Mouse (Mus musculus) spleen, adult 18-20 months (tissue): Measurements from ENCODE around the gene St6gal1.

ENCODE experiments used
- DNase-seq, 2 experiments: peaks; one replicate each; pipeline ENCODE4 v3.0.0; 2022; ENCODE audit warnings: mixed read lengths in 2 of 2

The St6gal1 gene

DNA sequence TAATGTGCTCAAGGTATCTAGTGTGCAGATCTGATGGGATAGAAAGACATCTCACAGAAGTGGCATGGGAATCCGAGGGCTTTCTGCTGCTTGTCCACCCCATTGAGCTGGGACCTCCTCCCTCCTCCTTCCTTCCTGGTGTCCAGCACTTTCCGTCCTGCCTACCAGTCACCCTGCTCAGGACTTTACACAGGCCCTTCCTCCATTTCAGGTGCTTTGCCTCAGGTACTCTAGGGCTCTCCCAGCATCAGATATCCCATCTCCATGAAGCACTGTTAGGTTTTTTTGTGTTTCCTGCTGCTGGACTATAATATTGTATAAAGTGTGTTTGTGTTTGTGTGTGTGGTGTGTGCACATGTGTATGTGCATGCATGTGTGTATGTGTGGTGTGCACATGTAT is 51.1 kb downstream of the St6gal1 start:
- DNase-seq = no peak

DNA sequence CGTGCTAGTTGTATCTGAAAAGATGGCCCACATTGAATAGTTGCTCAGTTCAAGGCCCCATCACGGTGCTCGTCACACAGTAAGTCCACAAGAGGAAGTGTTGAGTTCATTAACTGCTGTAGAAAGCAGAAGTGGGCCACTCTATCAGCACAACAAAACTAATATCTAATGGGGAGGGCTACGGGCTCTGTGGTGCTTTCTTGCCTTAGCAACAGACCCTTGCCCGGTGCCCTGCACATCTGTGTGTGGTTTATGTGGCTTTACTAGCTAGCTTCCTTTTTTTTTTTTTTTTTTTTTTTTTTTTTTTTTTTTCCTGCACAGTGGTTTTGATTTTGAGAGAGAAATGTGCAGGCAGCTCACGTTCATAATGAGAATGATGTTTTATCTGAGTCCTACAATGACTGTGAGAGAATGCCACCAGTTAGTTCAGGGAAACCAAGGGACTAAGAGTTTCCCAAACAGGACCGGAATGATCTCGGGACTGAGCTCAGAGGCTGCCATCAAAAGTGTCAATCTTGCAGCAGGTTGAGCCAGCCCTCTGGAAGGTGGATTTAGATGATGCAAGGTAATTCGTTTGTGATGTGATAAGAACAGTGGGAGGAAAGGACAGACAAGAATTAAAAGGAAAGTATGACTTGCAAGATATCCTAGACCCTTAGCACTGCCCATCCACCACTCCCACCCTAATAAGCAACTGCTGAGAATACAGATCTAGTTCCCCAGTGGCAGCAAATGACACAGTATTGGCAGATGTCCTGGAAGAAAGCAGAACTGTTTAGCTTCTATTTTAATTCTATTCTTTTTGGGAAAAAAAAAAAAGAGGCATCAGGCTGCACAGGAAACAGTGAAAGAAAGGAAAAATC is 55.6 kb downstream of the St6gal1 start:
- DNase-seq = peak; percentile 56 to 66

DNA sequence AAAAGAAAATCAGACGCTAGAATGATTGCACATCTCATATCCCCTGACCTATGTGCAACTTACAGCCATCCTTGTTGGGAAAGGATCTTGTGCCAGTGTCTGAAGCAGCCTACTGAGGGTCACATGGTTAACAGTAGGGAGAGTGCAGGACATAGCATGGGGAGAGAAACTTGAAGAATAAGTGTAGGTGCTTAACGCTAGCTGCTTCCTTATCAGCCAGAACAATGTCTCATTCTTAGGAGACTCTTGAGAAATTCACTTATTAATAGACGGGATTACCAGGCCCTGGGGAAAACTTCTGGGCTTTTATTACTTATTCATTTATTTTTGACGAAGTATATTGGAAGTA is 56.2 kb downstream of the St6gal1 start:
- no peak for DNase-seq

DNA sequence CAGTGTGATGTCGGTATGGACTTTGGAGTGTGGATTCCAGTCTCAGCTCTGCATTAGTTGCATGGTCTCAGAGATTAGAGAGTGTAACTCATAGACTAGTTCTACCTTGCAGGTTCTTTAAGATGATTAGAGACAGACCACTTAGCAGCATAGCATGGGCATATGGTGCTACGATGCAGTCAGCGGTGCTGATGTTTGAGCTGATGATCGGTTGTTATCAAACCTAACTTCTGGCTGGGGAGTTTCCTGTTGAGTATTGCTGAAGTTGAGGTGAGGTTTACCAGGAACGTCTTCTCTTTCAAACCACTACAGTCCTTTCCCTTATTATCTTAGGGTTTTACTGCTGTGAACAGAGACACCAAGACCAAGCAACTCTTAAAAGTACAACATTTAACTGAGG is 57.7 kb downstream of the St6gal1 start:
- DNase-seq = no peak

DNA sequence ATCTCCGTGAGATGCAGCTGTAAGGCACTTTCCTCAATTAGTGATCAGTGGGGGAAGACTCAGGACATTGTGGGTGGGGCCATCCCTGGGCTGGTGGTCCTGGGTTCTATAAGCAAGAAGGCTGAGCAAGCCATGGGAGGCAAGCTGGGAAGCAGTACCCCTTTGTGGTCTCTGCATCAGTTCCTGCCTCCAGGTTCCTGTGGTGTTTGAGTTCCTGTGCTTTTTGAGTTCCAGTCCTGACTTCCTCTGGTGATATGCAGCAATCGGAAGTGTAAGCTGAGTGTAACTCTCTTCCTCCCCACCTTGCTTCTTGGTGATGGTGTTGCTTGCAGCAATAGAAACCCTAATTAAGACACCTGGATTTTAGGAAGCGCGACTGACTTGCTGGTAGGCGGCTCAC is 58.4 kb downstream of the St6gal1 start:
- no peak for DNase-seq

DNA sequence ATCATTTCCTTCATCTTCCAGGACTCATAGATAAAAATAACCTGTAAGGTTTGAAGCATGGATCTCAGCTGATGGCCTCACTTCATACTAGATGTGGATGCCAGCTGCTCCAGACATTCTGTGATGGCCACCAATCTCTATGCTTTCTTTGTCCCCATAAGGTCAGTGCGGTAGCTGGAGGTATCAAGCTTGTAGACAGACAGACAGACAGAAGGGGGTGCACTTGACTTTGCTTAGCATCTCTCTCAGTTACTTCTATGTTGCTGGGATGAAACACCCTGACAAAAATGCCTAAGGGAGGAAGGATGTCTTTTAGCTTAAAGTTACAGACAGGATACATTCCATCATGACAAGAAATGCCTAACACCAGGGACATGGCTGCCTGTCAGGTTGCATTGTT is 59.1 kb downstream of the St6gal1 start:
- no peak for DNase-seq

DNA sequence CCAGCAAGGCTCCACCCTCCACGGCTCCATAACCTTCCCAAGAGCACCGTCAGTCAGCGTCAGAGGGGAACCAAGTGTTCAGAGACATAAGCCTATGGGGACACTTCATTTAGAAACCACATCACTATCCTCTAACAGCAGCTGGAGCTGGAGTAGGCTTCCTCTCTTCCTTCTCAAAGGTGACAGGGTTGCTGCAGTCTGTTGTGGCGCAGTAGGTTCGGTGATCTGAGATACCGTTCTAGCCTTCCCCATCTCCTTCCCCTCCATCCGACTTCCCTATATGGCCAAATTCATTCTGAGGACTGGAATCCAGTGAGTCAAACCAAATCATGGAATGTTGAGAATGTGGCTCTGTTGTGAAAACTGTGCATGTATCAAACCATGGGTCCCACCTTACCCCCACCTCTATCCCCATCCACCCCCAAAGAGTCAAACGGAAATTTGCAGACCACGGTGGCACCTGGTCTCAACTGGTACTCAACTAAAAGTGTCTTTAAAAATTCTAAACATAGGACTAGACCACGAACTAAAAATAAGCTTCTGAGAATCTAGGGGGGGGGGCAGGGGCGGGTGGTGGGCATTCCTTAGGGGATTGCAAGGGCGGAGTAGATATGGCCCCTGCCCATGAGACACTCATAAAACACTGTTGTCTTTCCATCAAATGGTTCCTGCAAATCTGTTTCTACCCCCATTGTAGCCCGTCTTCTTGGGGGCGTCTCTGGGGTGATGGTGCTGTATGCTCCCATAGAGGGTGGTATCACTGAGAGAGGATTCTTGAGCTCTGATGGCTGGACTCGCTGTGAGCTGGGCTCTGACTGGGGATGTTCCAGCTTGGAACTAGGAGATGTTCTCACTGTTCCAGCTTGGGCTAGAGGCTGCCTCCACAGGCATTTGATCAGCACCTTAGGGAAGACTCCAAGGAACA is 60.2 kb downstream of the St6gal1 start:
- DNase-seq = no peak

DNA sequence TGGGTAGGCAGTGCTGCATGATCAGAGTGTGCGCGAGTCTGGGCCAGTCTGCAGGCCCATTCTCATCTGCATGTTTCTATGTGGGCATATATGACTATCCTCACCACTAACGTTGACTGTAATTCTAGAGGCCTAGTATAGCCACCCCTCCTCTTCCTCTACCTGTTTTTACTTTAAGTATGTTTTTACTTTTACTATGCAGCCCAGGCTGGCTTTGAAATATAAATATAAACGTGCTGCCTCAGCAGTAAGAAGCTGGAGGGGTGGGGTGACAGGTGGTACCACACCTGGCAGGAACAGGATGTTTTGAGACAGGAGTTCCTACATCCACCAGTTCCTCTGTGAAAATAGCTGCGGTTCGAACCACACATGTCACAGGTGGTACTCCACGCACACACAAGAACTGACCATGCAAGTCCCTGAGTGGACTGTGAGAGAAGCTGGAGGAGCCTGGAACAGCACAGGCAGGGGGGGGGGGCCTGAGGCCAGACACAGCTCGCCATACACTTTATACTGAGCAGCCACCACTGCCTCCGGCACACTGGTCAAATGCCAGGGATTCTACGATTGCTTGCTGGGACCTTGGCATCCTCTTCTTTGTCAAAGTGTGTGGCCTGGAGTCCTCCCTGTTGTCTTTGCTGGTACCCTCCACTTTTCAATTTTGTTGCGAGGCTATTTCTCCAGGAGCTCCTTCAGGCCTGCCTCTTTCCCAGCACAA is 62.0 kb downstream of the St6gal1 start:
- peak in 1 of 2 experiments; percentile 60 for DNase-seq

DNA sequence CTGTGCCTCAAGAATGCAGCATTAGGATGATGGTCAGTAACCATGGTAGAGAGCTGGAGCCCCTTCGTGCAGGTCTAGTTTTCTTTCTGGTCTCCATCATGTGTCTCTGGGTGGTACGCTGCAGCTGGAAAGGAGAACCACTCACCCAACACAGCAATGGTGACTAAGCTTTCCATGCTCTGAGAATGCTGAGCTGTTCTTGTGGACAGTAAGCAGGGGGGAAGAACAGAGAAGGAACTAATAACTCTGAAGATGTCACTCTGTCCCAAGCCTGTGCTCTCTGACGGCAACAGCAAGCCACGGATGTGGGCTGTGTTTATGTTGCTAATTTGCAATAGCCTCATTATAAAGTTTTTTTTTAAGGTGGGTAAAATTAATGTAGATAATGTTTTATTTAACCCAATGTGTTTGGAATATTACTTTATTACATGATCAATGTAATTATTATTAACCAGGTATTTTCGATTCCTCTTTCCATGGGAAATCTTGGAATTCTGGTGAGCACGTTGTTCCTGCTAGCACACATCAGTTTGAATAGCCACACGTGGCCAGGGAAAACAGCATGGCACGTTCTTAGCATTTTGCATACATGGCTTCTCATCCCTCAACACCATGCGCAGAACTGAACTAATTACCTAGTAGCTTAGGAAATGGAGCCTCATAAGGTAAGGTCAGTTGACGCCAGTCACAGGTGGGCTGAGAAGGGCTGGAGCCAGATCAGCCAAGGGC is 62.9 kb downstream of the St6gal1 start:
- DNase-seq = no peak

DNA sequence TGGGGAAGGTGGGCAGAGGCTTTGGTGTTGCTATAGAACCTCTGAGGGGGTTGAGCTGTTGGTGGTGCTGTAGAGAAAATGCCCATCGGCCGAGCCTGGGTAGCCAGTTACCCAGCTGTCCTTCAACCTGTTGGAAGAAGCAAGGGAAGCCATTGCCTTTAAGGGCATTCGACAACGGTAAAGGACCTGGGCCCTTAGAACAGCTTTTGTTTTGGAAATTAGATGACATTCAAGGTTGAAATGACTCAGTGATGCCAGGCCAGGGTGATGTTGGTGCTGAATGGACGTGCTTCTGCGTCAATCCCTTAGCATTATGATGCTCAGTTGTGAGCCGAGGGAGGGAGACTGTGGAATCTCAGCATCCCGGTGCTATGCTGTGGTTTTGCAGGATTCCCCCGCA is 63.6 kb downstream of the St6gal1 start:
- DNase-seq = no peak

DNA sequence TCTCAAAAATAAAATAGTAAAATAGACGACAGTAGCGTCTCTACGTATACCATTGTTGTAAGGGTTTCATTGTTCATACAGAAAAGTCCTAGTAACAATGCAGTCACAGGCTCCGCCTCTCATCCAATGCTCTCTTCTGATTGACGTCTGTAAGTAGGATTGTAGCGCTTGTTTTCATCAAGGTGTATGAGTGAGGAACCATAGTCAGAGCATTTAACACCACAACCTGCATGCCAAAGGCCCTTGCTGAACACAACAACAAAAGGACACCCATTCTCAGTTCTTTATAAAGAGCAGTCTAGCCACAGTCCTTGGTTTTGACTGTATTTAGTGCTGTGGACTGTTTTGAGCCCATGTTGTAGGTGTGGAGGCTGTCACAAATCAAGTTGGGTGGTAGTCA is 64.9 kb downstream of the St6gal1 start:
- no peak for DNase-seq

DNA sequence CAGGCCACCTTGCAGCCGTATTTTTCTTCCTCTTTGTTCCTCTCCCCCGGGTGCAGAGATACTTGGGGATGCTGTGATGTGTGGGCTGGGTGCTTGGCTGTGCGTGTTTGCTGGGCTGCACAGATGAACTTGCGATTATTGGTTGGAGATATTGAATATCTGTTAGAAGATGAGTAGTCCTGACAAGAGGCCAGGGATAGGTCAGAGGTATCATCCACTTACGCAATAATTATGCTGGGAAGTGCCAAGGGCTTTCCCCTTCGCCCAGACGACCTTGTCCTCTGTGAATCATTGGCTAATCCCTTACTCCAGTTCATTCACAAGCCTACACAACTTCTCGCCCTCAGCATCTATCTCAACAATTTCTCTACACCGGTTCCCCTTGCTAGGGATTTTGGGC is 65.6 kb downstream of the St6gal1 start:
- no peak for DNase-seq

DNA sequence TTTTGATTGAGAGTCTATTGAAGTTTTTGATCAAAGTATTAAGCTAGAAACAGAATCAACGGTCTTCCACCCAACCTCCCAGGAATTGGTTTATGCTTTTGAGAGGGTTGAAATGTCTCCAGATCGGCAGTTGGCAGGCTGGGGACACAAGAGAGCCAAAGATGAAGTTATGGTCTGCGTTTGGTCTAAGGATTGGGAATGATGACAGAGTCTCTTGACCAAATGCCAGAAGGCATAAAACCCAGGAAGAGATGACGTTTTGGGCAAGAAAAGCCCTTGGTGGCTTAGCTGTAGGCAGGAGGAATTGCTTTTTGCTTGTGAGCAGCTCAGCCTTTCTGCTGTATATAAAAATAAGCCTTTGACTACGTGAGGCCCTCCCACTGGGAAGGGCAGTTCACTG is 67.0 kb downstream of the St6gal1 start:
- no peak for DNase-seq

DNA sequence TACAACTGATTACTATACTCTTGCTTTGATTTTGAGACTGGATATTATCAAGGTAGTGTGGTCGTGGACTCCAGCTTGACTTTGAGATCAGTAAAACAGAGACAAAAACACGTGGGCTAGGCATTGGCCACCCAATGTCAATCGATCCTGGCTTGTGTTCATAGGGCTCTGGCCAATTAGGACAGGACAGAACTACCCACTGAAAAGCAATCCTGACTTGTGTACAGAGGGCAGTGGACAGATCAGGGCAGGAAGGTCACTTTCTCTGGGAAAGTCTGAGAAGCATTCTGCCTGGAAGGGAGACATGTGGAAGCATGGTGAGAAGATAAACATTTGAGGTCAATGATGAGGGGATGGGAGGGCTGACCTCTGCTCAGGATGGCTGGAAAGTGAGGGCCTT is 69.7 kb downstream of the St6gal1 start:
- no peak for DNase-seq

DNA sequence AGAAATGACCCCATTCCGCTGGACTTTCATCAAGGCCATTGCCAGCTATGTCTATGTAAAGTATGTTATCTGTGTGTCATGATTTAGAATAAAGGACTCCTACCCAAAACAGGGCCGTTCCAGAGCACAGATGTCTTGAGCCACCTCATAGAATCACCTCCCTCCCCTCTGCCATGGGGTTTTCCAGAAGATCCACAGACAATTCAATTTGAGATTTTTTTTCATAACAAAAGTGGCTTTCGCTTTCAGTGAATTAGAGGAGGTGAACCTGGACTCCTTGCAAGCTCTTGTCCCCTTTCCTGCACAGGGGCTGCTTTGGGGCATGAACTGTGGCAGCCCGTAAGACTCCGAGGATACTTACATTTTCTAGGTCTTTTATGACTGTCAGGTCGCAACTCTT is 70.2 kb downstream of the St6gal1 start:
- no peak for DNase-seq

DNA sequence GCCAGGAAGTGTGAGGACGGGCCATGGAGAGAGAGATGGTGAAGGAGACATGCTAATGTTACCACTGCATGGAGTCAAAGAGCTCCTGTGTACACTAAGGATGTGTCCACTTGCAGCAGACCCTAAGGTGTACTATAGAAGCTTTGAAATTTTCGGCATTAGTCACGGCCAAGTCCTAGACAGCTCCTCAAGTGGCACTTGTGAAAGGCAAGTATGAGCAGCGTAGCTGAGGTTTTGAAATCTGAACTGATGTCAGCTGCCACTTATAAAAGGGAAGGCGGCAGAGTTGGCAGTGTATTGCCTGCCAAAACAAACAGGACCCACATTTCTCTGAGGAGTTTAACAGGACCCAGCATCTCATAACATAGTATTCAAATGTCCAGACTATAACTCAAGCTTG is 71.2 kb downstream of the St6gal1 start:
- DNase-seq = no peak

DNA sequence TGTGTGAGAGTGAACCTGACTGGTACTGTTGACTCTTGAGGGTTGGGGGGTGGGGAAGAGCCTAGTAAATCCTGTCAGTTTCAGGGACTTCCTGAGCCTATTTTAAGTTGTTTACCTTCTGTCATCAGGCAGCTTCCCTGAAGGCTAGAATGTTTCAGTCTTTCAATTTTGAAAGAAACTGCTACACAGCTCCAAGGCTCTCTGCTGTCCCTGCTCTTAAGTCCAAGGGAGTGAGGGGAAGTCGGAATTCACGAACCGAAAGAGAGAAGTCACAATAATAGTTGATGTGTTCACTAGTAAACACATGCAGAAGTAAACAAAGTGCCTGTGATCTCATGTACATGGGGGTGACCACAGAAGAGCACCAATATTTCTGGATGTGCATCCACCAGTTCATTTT is 72.2 kb downstream of the St6gal1 start:
- no peak for DNase-seq

DNA sequence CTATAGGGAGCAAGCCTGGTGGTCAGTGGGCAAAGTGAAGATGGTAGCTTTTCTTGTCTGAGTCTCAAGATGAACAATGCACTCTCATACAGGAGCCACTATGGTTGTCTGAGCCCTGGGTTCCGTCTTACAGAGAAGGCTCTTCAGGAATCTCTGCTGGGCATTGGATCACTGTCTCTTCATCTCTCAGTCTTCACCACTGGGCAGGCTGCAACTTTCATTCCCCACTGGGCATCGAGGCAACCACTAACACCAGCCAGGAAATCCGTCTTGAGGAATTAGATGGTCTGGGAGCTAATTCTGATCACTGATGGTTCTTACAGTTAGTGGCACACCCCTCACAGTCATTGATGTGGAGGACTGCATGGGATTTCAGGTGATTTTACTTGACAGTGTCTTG is 73.9 kb downstream of the St6gal1 start:
- no peak for DNase-seq

DNA sequence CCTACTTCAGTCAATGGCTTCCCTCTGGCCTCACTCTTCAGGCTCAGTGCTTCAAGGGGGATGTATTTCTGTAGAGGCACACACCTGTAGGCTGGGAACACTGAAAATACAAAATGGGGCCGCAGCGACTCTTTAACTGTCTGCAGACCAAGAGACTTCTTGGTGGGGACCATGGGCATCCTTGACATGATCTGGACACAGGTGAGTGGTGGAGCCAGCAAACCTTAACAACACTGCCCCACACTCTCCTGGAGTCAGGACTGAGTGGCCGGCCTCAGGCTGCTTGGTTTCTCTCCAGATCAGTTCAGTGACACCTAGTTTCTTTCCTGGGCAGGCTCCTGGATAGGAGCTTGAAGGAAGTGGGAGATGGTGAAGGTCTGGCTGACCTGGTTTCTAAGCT is 74.4 kb downstream of the St6gal1 start:
- no peak for DNase-seq

DNA sequence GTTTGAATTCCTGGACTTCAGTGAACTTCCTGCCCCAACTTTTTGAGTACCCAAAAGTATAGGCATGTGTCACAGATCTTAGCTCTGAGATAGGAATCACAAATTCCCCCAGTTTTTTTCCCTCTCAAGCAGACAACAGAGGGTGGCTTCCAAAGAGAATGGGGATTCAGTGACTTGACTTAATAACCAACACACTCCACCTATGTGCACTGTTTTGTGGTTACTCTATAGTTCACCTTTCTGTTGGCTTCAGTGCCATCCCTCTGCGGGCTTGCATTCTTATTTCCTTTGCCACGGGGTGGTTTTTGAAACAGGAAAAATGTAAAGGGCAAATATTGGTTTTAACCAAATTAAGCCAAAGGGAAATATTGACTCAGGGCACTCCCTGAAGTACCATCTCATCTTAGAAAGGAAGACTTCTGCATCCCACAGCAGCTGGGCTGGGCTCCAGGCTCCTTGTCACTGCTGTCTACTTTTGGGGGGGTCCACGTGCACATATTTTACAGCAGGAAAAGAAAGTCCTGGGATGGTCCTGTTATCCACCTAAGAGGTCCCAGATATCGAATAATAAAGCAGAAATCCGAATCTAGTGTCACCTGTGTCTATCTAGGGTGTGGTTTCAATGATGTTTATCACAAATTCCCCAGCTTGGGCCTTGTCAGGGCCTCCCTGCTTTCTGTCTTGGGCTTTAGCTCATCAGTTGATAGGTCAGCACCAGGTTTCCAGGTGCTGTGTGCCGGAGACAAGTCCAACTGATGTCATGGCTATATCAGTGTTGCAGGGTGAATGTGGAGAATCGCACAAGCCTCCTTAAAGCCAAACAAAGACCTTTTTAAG is 75.6 kb downstream of the St6gal1 start:
- no peak for DNase-seq

DNA sequence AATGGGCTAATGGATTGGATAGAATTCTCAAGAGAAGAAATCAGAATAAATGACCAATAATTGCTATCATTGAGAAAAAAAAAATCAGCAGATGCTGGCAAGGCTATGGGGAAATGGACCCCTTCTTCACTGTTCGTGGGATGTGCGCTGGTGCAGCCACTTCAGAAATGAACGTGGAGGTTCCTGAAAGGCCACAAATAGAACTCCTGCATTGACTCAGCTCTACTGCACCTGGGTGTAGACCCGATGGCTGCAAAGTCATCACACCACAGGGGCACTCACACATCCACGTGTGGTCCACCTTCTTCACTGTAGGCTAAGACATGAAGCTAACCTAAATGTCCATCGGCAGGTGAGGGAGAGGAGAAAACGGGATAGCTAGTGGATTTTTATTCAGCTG is 77.2 kb downstream of the St6gal1 start:
- DNase-seq = no peak
